Mouse (Mus musculus) cerebellum, adult 2 months (tissue): ENCODE data around the gene Lefty2.

Source experiments
- CTCF ChIP-seq: fragments of 200-500 bp; IDR thresholded peaks from 2 replicates; pipeline ENCODE4 v1.5.1; 2011; ENCODE audit warnings: low read depth, mild to moderate bottlenecking, control low read depth, low read length, moderate library complexity, borderline replicate concordance; ENCODE audit not compliant: insufficient read depth
- POLR2A ChIP-seq: fragments of 200-500 bp; IDR thresholded peaks from 2 replicates; pipeline ENCODE4 v1.6.1; 2011; ENCODE audit warnings: low read length, control low read depth, borderline replicate concordance; ENCODE audit not compliant: insufficient read depth

DNA sequence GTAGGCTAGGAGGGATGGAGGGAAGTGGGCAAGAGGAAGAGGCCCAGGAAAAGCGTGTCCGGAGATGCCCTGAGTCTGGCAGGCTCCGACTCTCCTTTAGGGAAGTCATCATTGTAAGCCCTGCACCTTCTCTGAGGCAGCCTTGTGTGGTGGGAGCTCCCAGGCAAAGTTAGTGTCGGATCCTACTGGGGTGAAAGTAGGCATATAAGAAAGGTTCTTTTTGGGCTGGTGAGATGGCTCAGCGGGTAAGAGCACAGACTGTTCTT, 11.8 kb downstream of the Lefty2 start:
- TF ChIP-seq CTCF (no peak), POLR2A (no peak)
